Mouse (Mus musculus) limb, embryonic 15.5 days (tissue): ENCODE data around the gene Vamp1. TPM values are rescaled to one million over a fixed set of nuclear protein-coding genes. Genes with fewer than 3 reads are reported as not detected.

Experiments used
- ATAC-seq: fragments of 200-750 bp; cut with Nextera tagmentation; 2 replicates; pipeline ENCODE4 v1.8.0; 2017; ENCODE audit warnings: low read depth, moderate TSS enrichment; ENCODE audit not compliant: insufficient number of reproducible peaks, low FRiP score, low TSS enrichment
- H3K27ac ChIP-seq: fragments of 300-500 bp; sonication (generic); 2 replicates; pipeline ENCODE4 v1.5.1; 2015; ENCODE audit warnings: moderate library complexity, mild to moderate bottlenecking, inconsistent platforms
- H3K27me3 ChIP-seq: fragments of 300-500 bp; sonication (generic); 2 replicates; pipeline ENCODE4 v1.6.1; 2015; ENCODE audit warnings: inconsistent platforms
- H3K36me3 ChIP-seq: fragments of 300-500 bp; sonication (generic); 2 replicates; pipeline ENCODE4 v1.6.1; 2015; ENCODE audit warnings: inconsistent platforms
- H3K4me1 ChIP-seq: fragments of 300-500 bp; sonication (generic); 2 replicates; pipeline ENCODE4 v1.6.1; 2015; ENCODE audit warnings: inconsistent platforms
- H3K4me2 ChIP-seq: fragments of 300-500 bp; sonication (generic); 2 replicates; pipeline ENCODE4 v1.6.1; 2015; ENCODE audit warnings: mild to moderate bottlenecking, inconsistent platforms
- H3K4me3 ChIP-seq: fragments of 300-500 bp; sonication (generic); 2 replicates; pipeline ENCODE4 v1.5.1; 2015; ENCODE audit warnings: mild to moderate bottlenecking, inconsistent platforms
- H3K9ac ChIP-seq: fragments of 300-500 bp; sonication (generic); 2 replicates; pipeline ENCODE4 v1.6.1; 2015; ENCODE audit warnings: inconsistent platforms
- H3K9me3 ChIP-seq: fragments of 300-500 bp; sonication (generic); 2 replicates; pipeline ENCODE4 v1.6.1; 2016; ENCODE audit warnings: inconsistent platforms
- WGBS: fragments of 180-500 bp; shearing (Covaris S2); methylation state at CpG from one replicate; pipeline ENCODE4 v1.1.7; 2015; 5-methylcytosine and 5-hydroxymethylcytosine counted together
- polyA plus RNA-seq: library from polyadenylated mRNA; unstranded; fragments of >200 nt; fragmentation: Nextera tagmentation; extraction: Ambion mirVana; gene quantifications from 2 replicates; pipeline ENCODE4 v1.2.1, GENCODE M21; 2015

The Vamp1 gene
- 4.8 and 4.9 TPM in 2 replicates for polyA plus RNA-seq

DNA sequence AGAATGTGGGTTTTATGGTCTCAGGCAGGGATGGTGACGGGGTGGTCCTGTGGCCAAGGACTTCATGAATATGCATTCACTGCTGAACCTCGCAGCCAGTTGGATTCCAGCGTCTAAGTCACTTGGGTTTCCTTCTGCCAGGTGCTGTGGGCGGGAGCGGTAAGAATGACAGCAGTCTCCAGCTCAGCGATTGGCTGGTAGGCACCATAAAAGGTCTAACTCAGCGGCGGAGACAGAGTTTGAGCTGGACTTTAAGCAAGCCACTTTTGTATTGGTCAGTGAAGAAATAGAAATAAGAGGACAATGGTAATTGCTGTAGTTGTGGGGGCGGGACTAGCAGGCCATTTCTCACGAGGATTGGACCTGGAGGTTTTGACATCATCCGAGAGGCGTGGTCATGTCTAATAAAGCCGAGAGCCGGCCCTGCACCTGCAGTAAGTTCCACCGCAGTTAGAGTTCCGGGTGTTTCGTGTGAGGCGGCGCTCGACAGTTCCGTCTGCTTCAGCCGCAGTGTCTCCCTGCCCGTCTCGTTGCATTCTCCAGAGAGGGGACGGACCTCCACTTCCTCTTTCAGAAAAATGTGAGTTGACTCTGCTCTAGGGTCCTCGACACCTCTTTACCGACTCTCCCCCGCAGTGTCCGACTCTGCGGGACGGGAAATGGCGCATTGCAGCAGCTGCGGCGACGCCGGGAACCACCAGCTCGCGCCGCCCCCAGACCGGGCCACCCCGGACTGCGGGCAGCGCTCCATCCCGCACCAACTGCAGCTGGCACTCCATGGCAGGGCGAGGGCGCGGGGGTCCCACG lies at the start of gene Vamp1:
Gene Vamp1, plus strand, starts transcription at position 404 of the 807 bp plus-strand sequence.
- peaks cover 18% of the 10 kb centered on the region for H3K4me1 ChIP-seq
- peaks cover 12% of the 10 kb centered on the region for H3K27me3 ChIP-seq
- peak within 1 kb of the TSS; percentile 48 for H3K9ac ChIP-seq
- H3K27ac ChIP-seq: peak within 1 kb of the TSS; percentile 79
- H3K4me2 ChIP-seq: peak within 1 kb of the TSS; percentile 88
- H3K36me3 ChIP-seq: no peaks in the 10 kb centered on the region
- ATAC-seq: peak; percentile 90
- WGBS: under 1% methylated on average over 48 of the region's 48 CpGs
- no peaks in the 10 kb centered on the region for H3K9me3 ChIP-seq
- peak within 1 kb of the TSS; percentile 63 for H3K4me3 ChIP-seq

DNA sequence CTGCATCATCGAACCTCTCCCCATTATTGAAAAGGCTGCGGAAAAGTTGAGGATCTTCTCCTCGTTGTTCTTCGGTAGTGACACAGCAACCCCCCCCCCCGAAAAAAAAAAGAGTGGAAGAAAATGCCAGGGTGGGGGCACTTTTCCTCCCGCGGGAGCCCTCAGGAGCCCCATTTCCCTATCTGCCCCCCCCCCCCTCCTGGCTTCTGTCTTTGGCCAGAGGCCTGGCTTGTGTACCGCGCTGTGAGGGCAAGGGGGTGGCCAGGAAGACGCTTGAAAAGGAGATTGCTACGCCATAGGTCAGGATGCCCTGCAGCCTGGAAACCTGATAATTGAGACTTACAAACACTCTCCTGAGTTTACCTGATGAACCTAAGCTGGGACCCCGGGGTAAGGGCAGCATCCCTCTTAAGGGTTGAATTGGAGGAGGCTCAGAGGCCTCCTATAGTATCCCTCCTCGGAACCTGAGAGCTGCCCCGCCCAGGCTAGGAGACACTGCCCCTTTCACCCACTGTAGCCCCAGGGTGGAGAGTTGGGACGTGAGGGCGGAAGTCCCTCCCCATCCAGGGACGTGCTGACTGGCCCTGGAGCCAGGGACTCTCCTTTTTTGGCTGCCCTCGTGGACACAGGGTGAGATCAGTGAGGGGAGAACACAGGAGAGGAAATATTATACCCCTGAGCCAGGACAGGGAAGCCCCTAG lies 49.1 kb upstream of the Vamp1 start, which contains the start of gene Gapdh:
Gene Gapdh, minus strand, starts transcription at position 417 of the 701 bp plus-strand sequence.
- peak; percentile 50 for ATAC-seq
- peaks cover 56% of the 10 kb centered on the region for H3K36me3 ChIP-seq
- peak within 1 kb of the TSS; percentile 82 for H3K4me2 ChIP-seq
- H3K9me3 ChIP-seq: no peaks in the 10 kb centered on the region
- H3K27me3 ChIP-seq: no peaks in the 10 kb centered on the region
- peaks cover 45% of the 10 kb centered on the region for H3K4me1 ChIP-seq
- peak within 1 kb of the TSS; percentile 94 for H3K27ac ChIP-seq
- peak within 1 kb of the TSS; percentile 75 for H3K9ac ChIP-seq
- peak within 1 kb of the TSS; percentile 74 for H3K4me3 ChIP-seq
- WGBS: under 1% methylated on average over 17 of the region's 18 CpGs

DNA sequence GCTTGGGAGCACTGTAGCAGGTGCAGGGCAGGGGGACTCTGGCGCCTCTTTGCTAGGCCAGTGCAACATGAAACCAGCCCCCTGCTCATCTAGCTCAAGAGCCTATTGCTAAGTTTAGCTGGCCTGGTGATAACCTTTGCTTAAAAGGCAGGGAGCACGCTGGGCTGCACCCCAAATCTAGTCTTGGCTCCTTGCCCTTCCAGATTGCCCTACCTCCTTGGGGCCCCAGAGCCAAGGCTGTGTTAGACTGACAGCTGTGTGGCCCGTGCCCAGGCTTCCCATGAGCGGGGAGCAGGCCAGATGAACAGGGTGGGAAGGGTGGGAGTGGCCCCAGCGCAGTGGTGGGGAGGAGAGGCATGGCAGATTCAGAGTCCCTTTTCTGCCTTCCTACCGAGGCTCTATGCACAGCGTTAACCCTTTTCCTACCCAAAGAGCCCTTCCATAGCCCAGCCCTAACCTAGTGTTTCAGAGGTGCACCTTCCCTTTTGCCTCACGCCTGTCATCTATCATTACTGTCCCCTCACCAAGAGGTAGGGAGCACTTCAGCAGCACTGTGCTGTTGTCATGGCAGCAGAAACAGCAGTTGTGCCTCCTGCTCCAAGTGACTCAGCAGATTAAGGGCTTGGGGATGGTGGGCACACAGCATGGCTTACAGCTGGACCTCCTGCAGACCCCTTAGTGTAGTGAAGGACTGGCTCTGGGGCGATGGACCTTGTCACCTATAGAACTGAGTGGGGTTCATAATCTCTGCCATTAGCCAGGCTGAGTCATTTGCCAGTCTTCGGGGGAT lies 48.3 kb upstream of the Vamp1 start:
- peak overlapping the region; percentile 94 for H3K27ac ChIP-seq
- H3K36me3 ChIP-seq: peaks cover 60% of the 10 kb centered on the region
- 0 out of 2 replicates have a peak overlapping the region, but pooled peaks have one; percentile 18 for H3K9ac ChIP-seq
- H3K4me2 ChIP-seq: peak overlapping the region; percentile 82
- no peaks in the 10 kb centered on the region for H3K27me3 ChIP-seq
- H3K4me3 ChIP-seq: peak overlapping the region; percentile 74
- no peaks in the 10 kb centered on the region for H3K9me3 ChIP-seq
- ATAC-seq: peak; percentile 28
- H3K4me1 ChIP-seq: peaks cover 38% of the 10 kb centered on the region
- 20% methylated on average over 10 of the region's 10 CpGs for WGBS

DNA sequence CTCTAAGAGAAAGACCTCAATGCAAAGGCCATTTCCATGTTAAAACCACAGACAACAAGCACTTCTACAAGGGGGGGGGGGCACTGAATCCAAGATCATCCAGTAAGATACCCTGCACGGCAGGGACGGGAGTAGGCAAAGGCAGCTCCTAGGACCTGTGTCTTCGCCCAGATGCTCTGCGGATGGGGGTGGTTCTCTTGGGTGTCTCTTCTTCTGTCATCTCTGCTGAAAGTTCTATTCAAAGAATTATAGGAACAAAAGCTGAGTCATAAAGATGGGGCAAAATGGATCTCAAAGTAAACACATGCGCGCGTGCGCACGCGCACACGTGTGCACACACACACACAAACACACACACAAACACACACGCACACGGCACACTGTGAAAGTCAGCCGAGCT lies 47.3 kb upstream of the Vamp1 start:
- Histone ChIP-seq H3K4me2 (no peak overlapping the region), H3K27me3 (no peaks in the 10 kb centered on the region), H3K4me3 (no peak overlapping the region), H3K9ac (no peak overlapping the region), H3K9me3 (no peaks in the 10 kb centered on the region), H3K27ac (peak overlapping the region; percentile 94; the same call in 1 of the 2 replicates), H3K36me3 (peaks cover 65% of the 10 kb centered on the region), H3K4me1 (peaks cover 35% of the 10 kb centered on the region)
- 90% methylated on average over 14 of the region's 14 CpGs for WGBS
- ATAC-seq: no peak

DNA sequence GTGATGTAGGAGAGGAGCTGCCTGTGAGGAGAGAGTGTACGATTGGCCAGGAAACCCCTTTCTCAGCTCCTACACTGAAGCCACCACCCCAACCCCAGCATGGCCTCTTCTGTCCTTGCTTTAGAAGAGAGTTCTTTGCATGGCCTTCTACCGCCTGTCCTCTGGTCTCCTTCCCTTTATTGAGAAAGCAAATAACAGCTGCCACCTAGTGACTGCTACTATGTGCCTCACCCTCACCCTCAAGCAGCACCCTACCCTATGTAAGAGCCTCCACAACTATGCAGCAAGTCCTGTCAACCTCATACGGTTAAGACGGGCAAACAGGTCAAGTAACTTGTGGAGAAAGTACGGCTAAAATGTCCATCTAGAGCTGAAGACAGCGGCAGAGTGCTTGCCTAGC lies 45.2 kb upstream of the Vamp1 start:
- H3K36me3 ChIP-seq: peaks cover 76% of the 10 kb centered on the region
- H3K4me3 ChIP-seq: no peak overlapping the region
- H3K4me2 ChIP-seq: no peak overlapping the region
- no peak overlapping the region for H3K9ac ChIP-seq
- H3K4me1 ChIP-seq: peaks cover 19% of the 10 kb centered on the region
- 79% methylated on average over 6 of the region's 6 CpGs for WGBS
- no peak for ATAC-seq
- no peaks in the 10 kb centered on the region for H3K9me3 ChIP-seq
- H3K27ac ChIP-seq: no peak overlapping the region
- no peaks in the 10 kb centered on the region for H3K27me3 ChIP-seq

DNA sequence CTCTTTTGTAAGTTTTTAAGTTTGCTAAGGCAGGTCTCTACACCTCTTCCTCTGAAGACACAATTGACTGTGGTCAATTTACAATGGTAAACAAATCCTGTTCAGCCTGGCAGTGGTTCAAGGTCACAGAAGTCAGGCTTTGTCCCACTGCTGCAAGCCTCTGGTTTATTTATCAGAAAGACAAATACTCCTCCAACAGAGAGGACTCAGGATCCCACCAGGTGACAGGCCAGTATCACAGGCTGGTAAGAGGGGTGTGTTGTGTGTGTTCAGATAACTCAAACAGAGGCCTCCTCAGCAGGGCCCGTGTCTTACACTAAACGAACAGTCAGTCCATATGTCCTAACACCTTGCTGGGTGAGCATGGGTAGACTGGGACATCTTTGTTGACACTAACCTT lies 42.9 kb upstream of the Vamp1 start:
- Histone ChIP-seq H3K4me1 (peaks cover 3% of the 10 kb centered on the region), H3K9ac (no peak overlapping the region), H3K36me3 (peaks cover 98% of the 10 kb centered on the region), H3K4me2 (no peak overlapping the region), H3K9me3 (no peaks in the 10 kb centered on the region), H3K4me3 (no peak overlapping the region), H3K27me3 (no peaks in the 10 kb centered on the region), H3K27ac (no peak overlapping the region)
- ATAC-seq: no peak
- 91% methylated on average over 2 of the region's 2 CpGs for WGBS

DNA sequence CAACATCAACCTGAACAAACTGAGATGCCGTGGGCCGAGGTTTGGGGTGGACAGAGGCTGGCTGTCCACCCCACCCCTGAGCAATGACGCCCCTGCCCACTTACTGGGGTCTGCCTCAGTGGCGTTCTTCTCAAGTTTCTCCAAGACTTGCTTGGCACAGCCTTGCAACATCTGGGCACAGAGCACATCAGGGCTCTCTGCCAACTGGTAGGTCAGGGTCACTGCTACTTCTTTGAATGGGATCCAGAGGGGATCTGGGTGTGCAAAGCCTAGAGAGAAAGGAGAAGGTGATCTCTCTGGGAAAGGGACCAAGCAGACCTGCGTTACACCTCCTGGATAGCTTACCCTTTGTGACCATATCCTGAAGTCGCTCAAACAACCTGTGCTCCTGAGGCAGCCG lies 42.1 kb upstream of the Vamp1 start:
- 89% methylated on average over 7 of the region's 7 CpGs for WGBS
- H3K4me2 ChIP-seq: no peak overlapping the region
- peaks cover 98% of the 10 kb centered on the region for H3K36me3 ChIP-seq
- H3K9me3 ChIP-seq: no peaks in the 10 kb centered on the region
- no peak for ATAC-seq
- H3K27me3 ChIP-seq: no peaks in the 10 kb centered on the region
- no peak overlapping the region for H3K9ac ChIP-seq
- H3K4me1 ChIP-seq: no peaks in the 10 kb centered on the region
- H3K27ac ChIP-seq: no peak overlapping the region
- no peak overlapping the region for H3K4me3 ChIP-seq

DNA sequence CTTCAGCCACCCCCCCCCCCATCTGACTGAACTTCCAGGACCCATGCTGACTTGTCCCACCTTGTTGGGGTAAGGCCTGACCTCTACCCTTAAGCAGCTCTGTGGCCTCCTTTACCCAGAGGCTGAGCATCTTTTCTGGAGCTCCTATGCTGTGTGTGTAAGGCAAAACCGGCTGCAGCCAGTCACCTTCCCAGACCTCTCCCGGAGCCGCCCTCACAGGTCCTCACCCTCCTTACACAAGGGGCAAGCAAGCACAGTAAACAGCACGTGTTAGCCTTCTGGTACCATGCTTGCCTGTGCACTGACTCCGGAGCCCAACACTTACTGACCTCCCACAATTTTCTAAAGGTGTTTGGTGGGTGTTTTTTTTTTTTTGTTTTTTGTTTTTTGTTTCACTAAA lies 39.9 kb upstream of the Vamp1 start:
- no peak for ATAC-seq
- Histone ChIP-seq H3K4me2 (no peak overlapping the region), H3K27ac (no peak overlapping the region), H3K36me3 (peaks cover 98% of the 10 kb centered on the region), H3K4me3 (no peak overlapping the region), H3K4me1 (no peaks in the 10 kb centered on the region), H3K27me3 (no peaks in the 10 kb centered on the region), H3K9me3 (no peaks in the 10 kb centered on the region), H3K9ac (no peak overlapping the region)
- 91% methylated on average over 5 of the region's 5 CpGs for WGBS

DNA sequence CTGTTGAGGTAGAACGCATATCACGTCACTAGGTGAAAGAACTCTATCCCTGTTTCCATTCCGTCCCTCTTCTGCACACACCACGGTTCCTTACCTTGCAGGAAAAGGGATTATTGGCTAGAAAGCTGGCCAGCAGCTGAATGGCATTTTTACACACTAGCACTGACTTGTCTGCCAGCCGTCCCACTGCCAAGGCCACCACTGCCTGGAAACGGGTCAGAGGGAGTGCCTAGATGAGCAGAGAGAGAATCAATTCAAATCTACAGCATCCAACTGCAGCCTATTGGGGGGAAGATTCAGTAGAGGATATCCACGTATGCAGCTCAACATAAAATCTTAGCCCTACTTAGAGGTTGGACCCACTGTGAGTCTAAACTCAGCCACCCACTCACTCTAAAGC lies 35.8 kb upstream of the Vamp1 start:
- H3K36me3 ChIP-seq: peaks cover 96% of the 10 kb centered on the region
- no peaks in the 10 kb centered on the region for H3K4me1 ChIP-seq
- no peak for ATAC-seq
- no peak overlapping the region for H3K27ac ChIP-seq
- H3K4me3 ChIP-seq: no peak overlapping the region
- WGBS: 89% methylated on average over 7 of the region's 7 CpGs
- H3K9me3 ChIP-seq: no peaks in the 10 kb centered on the region
- no peak overlapping the region for H3K9ac ChIP-seq
- no peaks in the 10 kb centered on the region for H3K27me3 ChIP-seq
- H3K4me2 ChIP-seq: no peak overlapping the region

DNA sequence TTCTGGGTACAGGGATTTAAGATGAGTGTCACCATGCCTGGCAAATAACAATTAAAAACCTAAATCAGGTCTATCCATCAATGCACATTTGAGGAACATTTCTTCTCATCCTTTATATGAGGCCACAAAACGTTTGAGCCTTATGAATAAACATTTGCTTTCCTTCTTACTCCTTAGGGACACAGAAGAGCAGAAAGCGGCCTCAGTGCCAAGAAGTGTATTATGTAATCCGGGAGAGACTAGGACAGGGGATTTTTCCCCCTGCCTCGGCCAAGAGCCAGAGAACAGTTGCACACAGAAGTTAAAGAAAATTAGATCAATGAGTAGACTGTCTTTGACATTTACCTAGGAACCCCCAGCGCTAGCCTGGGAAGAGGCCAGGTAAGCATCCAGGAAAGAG lies 33.2 kb upstream of the Vamp1 start:
- Histone ChIP-seq H3K4me2 (no peak overlapping the region), H3K36me3 (peaks cover 96% of the 10 kb centered on the region), H3K4me1 (no peaks in the 10 kb centered on the region), H3K9ac (no peak overlapping the region), H3K9me3 (no peaks in the 10 kb centered on the region), H3K27me3 (no peaks in the 10 kb centered on the region), H3K27ac (no peak overlapping the region), H3K4me3 (no peak overlapping the region)
- WGBS: 79% methylated on average over 5 of the region's 5 CpGs
- no peak for ATAC-seq

DNA sequence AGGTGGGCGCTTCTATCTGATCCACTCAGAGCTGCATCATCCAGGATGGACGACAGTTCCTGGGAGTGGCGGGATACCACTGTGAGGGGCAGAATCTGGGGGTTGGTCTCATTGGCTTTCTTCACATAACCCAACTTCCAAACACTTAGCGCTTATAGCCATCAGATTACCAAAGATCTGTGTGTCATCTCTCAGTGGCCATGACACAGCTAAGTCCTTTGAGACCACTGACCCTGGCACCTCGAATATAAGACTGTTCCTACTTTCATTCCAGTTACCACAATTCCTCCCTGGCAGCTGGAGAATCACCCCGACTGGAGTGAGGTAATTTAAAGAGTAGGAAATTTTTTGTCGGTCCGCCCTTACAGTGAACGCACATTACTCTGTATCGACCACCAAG lies 29.1 kb upstream of the Vamp1 start:
- no peak overlapping the region for H3K9ac ChIP-seq
- no peaks in the 10 kb centered on the region; the same call in 1 of the 2 replicates for H3K4me1 ChIP-seq
- no peak overlapping the region for H3K4me3 ChIP-seq
- no peak for ATAC-seq
- H3K4me2 ChIP-seq: no peak overlapping the region
- H3K36me3 ChIP-seq: peaks cover 80% of the 10 kb centered on the region
- 94% methylated on average over 10 of the region's 10 CpGs for WGBS
- no peaks in the 10 kb centered on the region for H3K27me3 ChIP-seq
- H3K9me3 ChIP-seq: no peaks in the 10 kb centered on the region
- H3K27ac ChIP-seq: no peak overlapping the region
